Mouse (Mus musculus): ENCODE results near the gene Spryd3.

DNA sequence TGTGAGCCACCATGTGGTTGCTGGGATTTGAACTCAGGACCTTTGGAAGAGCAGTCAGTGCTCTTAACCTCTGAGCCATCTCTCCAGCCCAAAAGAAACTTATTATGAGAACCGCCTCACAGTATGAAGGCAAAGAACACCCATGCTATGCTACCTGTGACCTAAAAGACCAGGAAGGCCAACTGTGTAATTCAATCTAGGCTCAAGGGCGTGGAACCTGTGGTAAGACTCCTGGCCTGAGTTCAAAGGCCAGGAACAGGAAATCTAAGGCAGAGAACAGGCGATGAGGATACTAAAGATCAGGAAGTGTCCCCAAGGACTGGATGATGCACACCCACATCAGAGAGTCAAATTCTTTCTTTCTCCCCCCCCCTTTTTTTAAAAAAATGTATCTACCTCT is 37.5 kb upstream of the Spryd3 start:
- TF ChIP-seq CTCF (IDR thresholded peaks at IDR 0.05; ENCODE audit: borderline replicate concordance, extremely low read depth, insufficient read depth, insufficient read length): no peak
- TF ChIP-seq POLR2A (IDR thresholded peaks at IDR 0.05; ENCODE audit: borderline replicate concordance, extremely low read depth, insufficient read depth, insufficient read length, poor library complexity, severe bottlenecking): no peak
